Mouse (Mus musculus): Measurements from ENCODE around the gene Dap3. TPM values are rescaled to one million over a fixed set of nuclear protein-coding genes. Genes with fewer than 3 reads are reported as not detected.

The Dap3 gene
- total and polyA plus RNA-seq, 2 experiments from 2014 or later = 69.7 to 118 TPM

DNA sequence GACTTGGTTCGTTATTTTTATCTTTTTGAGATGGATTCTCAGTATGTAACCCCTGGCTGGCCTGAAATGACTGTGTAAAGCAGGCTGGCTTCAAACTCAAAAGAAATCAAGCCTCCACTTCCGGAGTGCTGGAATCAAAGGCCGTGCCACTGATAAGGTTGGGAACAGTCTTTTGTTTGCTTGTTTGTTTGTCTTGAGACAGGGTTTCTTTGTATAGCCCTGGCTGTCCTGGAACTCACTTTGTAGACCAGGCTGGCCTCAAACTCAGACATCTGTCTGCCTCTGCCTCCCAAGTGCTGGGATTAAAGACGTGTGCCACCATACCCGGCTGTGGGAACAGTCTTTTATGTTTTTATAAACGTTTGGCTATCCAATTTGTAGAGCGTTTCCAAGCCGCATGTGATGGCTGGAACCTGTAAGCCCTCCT is 36.6 kb downstream of the Dap3 start:
- DNase-seq (ENCODE audit: low spot score) = no peak
- TF ChIP-seq CTCF (IDR thresholded peaks at IDR 0.05; ENCODE audit: low read depth) = no peak
- H3K9ac ChIP-seq (replicated peaks; ENCODE audit: low read length) = peak overlapping the region; percentile 58
- H3K27ac ChIP-seq = peak overlapping the region; percentile 87
- H3K9me3 ChIP-seq (ENCODE audit: low read length) = no peaks in the 10 kb centered on the region
- H3K36me3 ChIP-seq (ENCODE audit: insufficient read depth, low read length) = peaks cover 18% of the 10 kb centered on the region
- peaks cover 6% of the 10 kb centered on the region; the same call in 1 of the 2 replicates for H3K4me1 ChIP-seq (ENCODE audit: insufficient read depth, low read length)
- no peaks in the 10 kb centered on the region for H3K27me3 ChIP-seq (ENCODE audit: insufficient read depth, low read length)
- WGBS = 28% methylated on average over 8 of the region's 8 CpGs
- no peak for ATAC-seq
- peak overlapping the region; percentile 69 for H3K4me3 ChIP-seq (ENCODE audit: low read length)
- H3K4me2 ChIP-seq (ENCODE audit: low read depth, low read length) = peak overlapping the region; percentile 88

DNA sequence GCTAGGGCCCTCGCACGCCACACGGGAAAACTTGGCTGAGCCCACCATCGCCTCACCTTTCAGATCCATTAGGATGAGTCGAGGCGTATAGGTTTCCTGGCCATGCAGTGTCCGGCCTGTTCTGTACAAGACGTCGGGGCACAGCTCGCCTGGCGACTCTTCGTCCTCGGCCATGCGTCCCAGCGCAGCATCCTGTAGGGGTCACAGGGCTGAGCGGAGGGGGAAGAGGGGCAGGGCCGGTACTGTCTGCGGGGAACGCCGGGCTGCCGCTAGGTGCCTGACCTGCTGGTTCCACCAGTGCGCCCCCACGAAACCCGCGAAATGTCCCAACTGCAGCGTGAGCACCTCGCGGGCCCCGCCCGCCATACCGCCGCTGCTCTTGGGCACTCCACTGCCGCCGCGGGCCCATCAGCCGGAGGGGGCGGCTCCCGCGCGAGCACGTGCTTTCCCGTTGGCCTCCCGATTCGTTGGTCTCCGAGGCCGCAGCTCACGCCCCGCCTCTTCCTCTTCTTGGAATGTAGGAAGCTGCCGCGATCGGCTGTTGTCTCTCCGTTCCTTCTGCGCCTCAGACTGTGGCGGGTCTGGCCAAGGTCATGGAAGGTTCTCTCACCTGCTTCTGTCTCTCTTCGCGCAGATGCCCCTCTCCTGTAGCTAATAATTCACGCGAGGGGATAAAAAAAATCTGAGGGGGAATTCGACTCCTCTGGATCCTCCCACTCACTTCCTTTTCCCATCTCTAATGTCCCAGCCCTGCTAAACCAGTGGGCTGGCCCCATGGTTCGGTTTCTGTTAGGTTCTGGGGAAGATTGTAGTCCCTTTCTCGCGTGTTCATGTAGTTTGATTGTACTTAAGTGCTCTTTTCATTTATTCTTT is 37.2 kb downstream of the Dap3 start, which contains the start of gene Msto1:
Gene Msto1, minus strand, starts transcription at position 489 of the 873 bp plus-strand sequence.
- DNase-seq (ENCODE audit: low spot score) (peak; percentile 95), ATAC-seq (peak; percentile 98)
- Histone ChIP-seq H3K4me3 (ENCODE audit: low read length) (peak within 1 kb of the TSS; percentile 69), H3K27ac (peak within 1 kb of the TSS; percentile 87), H3K9ac (replicated peaks; ENCODE audit: low read length) (peak within 1 kb of the TSS; percentile 58), H3K36me3 (ENCODE audit: insufficient read depth, low read length) (peaks cover 22% of the 10 kb centered on the region), H3K27me3 (ENCODE audit: insufficient read depth, low read length) (no peaks in the 10 kb centered on the region), H3K4me1 (ENCODE audit: insufficient read depth, low read length) (peaks cover 6% of the 10 kb centered on the region; the same call in 1 of the 2 replicates), H3K9me3 (ENCODE audit: low read length) (no peaks in the 10 kb centered on the region), H3K4me2 (ENCODE audit: low read depth, low read length) (peak within 1 kb of the TSS; percentile 88)
- 3% methylated on average over 49 of the region's 62 CpGs for WGBS
- peak; percentile 24; the same call in 1 of the 2 replicates for TF ChIP-seq CTCF (IDR thresholded peaks at IDR 0.05; ENCODE audit: low read depth)

DNA sequence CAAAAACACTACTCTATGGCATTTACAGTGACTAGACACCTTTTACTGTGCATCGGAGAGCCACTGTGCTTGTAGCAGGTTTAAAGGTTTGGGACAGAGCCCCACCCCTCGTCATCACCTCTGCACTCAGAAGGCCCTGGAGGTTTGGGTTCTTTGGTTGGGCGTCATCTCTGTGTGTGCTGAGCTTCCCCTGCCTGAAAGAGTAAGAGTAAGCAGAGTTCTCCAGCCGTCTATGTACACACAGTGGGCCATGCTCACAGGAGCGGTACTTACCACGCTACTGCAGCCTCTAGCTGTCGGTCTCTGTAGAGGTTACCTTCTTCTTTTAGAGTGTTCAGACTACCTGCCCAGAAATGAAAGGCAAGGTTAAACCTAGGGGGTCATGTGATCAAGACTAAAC is 38.4 kb downstream of the Dap3 start:
- no peak for ATAC-seq
- no peak for TF ChIP-seq CTCF (IDR thresholded peaks at IDR 0.05; ENCODE audit: low read depth)
- no peaks in the 10 kb centered on the region for H3K9me3 ChIP-seq (ENCODE audit: low read length)
- no peaks in the 10 kb centered on the region for H3K27me3 ChIP-seq (ENCODE audit: insufficient read depth, low read length)
- H3K4me3 ChIP-seq (ENCODE audit: low read length) = peak overlapping the region; percentile 69; the same call in 1 of the 2 replicates
- 89% methylated on average over 7 of the region's 7 CpGs for WGBS
- H3K36me3 ChIP-seq (ENCODE audit: insufficient read depth, low read length) = peaks cover 34% of the 10 kb centered on the region
- no peak for DNase-seq (ENCODE audit: low spot score)
- peak overlapping the region; percentile 88; the same call in 1 of the 2 replicates for H3K4me2 ChIP-seq (ENCODE audit: low read depth, low read length)
- H3K4me1 ChIP-seq (ENCODE audit: insufficient read depth, low read length) = peaks cover 6% of the 10 kb centered on the region; the same call in 1 of the 2 replicates
- no peak overlapping the region for H3K27ac ChIP-seq
- no peak overlapping the region for H3K9ac ChIP-seq (replicated peaks; ENCODE audit: low read length)

DNA sequence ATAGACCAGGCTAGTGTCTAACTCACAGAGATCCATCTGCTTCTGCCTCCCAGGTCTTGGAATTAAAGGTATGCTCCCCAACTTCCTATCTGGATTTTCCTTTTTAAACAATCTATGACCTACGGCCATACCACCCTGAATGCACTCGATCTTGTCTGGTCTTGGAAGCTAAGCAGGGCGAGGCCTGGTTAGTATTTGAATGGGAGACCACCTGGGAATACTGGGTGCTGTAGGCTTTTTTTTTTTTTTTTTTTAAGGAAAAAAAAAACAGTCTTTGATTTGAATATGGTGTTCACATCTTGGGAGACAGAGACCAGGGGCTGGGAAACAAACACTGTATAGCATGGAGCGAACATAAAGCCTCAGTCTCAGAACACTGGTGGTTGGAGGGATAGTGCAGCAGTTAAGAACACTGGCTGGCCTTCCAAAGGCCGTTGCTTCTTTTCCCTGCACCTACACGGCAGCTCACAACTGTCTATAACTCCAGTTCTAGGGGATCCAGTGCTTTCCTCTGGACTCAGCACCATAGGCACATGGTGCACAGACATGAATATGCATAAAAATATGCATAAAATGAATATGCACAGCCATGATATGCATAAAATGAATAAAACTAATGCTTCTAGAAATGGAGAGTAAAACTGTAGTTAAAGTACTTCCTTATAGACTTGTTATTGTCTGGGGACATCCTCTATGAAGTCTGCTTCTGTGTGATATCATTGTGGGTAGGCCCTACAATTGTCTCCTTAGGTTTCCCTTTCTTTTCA is 44.4 kb downstream of the Dap3 start:
- H3K27me3 ChIP-seq (ENCODE audit: insufficient read depth, low read length) = no peaks in the 10 kb centered on the region
- no peak overlapping the region for H3K4me3 ChIP-seq (ENCODE audit: low read length)
- no peak for ATAC-seq
- H3K9me3 ChIP-seq (ENCODE audit: low read length) = no peaks in the 10 kb centered on the region
- no peak overlapping the region for H3K27ac ChIP-seq
- H3K9ac ChIP-seq (replicated peaks; ENCODE audit: low read length) = no peak overlapping the region
- H3K4me1 ChIP-seq (ENCODE audit: insufficient read depth, low read length) = no peaks in the 10 kb centered on the region
- peaks cover 83% of the 10 kb centered on the region for H3K36me3 ChIP-seq (ENCODE audit: insufficient read depth, low read length)
- TF ChIP-seq CTCF (IDR thresholded peaks at IDR 0.05; ENCODE audit: low read depth) = no peak
- no peak for DNase-seq (ENCODE audit: low spot score)
- WGBS = 92% methylated on average over 6 of the region's 6 CpGs
- H3K4me2 ChIP-seq (ENCODE audit: low read depth, low read length) = no peak overlapping the region

DNA sequence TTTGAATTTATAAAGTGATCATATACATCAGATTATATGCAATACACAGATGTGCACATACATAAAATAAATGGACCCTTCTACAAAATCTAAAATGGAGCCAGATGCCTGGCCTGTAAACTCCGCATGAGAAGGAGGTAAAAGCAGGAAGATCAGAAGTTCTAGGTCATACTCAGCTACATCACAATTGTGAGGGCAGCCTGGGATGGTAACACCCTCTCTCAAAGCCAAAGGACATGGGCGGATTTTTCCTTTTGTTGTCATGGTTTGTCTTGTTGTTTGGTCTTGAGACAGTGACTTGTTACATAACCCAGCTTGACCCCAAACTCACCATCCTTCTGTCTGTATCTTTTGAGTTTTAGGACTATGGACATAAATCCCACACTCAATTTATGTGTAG is 45.2 kb downstream of the Dap3 start:
- Histone ChIP-seq H3K4me3 (ENCODE audit: low read length) (no peak overlapping the region), H3K4me1 (ENCODE audit: insufficient read depth, low read length) (no peaks in the 10 kb centered on the region), H3K4me2 (ENCODE audit: low read depth, low read length) (no peak overlapping the region), H3K27me3 (ENCODE audit: insufficient read depth, low read length) (no peaks in the 10 kb centered on the region), H3K9ac (replicated peaks; ENCODE audit: low read length) (no peak overlapping the region), H3K36me3 (ENCODE audit: insufficient read depth, low read length) (peaks cover 81% of the 10 kb centered on the region), H3K27ac (no peak overlapping the region), H3K9me3 (ENCODE audit: low read length) (no peaks in the 10 kb centered on the region)
- WGBS = 93% methylated on average over 2 of the region's 2 CpGs
- no peak for ATAC-seq
- TF ChIP-seq CTCF (IDR thresholded peaks at IDR 0.05; ENCODE audit: low read depth) = no peak
- DNase-seq (ENCODE audit: low spot score) = no peak

DNA sequence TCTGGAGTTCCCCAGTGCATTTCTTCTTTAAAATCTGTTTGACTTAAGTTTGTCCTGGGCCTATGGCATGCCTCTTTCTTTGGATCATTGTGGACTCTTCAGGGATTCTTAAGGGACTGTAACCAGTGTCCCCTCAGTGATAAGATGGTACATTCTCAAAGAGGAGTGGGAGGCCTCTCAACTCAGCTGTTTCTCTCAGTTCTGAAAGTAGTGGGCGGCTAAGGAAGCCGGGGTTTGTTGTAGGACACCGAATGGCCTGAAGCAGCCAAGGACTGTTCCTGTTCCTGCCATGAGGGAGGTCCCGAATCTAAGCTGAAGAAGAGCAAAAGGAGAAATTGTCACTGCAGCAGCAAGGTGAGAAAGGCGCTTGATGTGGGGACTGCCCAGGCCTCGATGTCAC is 45.8 kb downstream of the Dap3 start:
- TF ChIP-seq CTCF (IDR thresholded peaks at IDR 0.05; ENCODE audit: low read depth) = no peak
- H3K27me3 ChIP-seq (ENCODE audit: insufficient read depth, low read length) = no peaks in the 10 kb centered on the region
- ATAC-seq (no peak), DNase-seq (ENCODE audit: low spot score) (no peak)
- no peaks in the 10 kb centered on the region for H3K9me3 ChIP-seq (ENCODE audit: low read length)
- WGBS = 85% methylated on average over 6 of the region's 6 CpGs
- H3K4me1 ChIP-seq (ENCODE audit: insufficient read depth, low read length) = no peaks in the 10 kb centered on the region
- no peak overlapping the region for H3K9ac ChIP-seq (replicated peaks; ENCODE audit: low read length)
- H3K4me2 ChIP-seq (ENCODE audit: low read depth, low read length) = no peak overlapping the region
- no peak overlapping the region for H3K27ac ChIP-seq
- peaks cover 76% of the 10 kb centered on the region for H3K36me3 ChIP-seq (ENCODE audit: insufficient read depth, low read length)
- H3K4me3 ChIP-seq (ENCODE audit: low read length) = no peak overlapping the region

Data from hindbrain, postnatal 0 days (tissue).